Mouse (Mus musculus): ENCODE results near the gene Shc4.

Shc4 gene

DNA sequence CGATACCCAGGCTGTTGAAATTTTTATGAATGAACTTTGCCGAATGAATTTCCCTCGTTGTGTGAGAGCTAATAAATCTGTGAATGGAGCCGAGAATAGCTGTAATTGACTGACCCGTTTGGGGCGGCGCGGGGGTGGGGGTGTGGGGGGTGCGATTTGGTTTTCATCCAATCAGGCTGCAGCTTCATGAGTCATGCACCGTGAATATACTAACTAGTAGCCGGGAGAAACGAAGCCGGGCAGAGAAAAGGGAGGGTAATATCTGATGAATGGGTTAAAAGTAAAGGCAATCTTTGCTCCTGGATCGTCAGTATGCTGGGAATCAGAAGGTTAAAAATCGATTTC lies at the start of gene Shc4:
Gene Shc4 (minus strand): TSS at position 63 of the 345 bp plus-strand sequence.
- peaks cover 41% of the 10 kb centered on the region for H3K4me1 ChIP-seq (replicated peaks; ENCODE audit: low read depth, low read length)
- no peaks in the 10 kb centered on the region for H3K36me3 ChIP-seq (ENCODE audit: insufficient read depth, low read length)
- H3K27me3 ChIP-seq (ENCODE audit: insufficient read depth, low read length): peaks cover 89% of the 10 kb centered on the region
- no peaks in the 10 kb centered on the region for H3K9me3 ChIP-seq (ENCODE audit: low read length)
- peak within 1 kb of the TSS; percentile 72 for H3K4me3 ChIP-seq (replicated peaks; ENCODE audit: low read length)
- no peak for TF ChIP-seq CTCF (conservative IDR thresholded peaks at IDR 0.05; ENCODE audit: low read length)
- no peak for TF ChIP-seq NANOG (IDR thresholded peaks at IDR 0.05; ENCODE audit: borderline replicate concordance, low read length)
- no peak for TF ChIP-seq POU5F1 (IDR thresholded peaks at IDR 0.05; ENCODE audit: borderline replicate concordance, low read length)

- Histone ChIP-seq H3K4me1 (replicated peaks; ENCODE audit: low read depth, low read length) (no peaks in the 10 kb centered on the region), H3K27me3 (ENCODE audit: insufficient read depth, low read length) (no peaks in the 10 kb centered on the region), H3K36me3 (ENCODE audit: insufficient read depth, low read length) (peaks cover 57% of the 10 kb centered on the region), H3K9me3 (ENCODE audit: low read length) (no peaks in the 10 kb centered on the region), H3K4me3 (replicated peaks; ENCODE audit: low read length) (no peak overlapping the region)
- TF ChIP-seq NANOG (IDR thresholded peaks at IDR 0.05; ENCODE audit: borderline replicate concordance, low read length) (no peak), CTCF (conservative IDR thresholded peaks at IDR 0.05; ENCODE audit: low read length) (no peak), POU5F1 (IDR thresholded peaks at IDR 0.05; ENCODE audit: borderline replicate concordance, low read length) (no peak)
Observed at GRCm38 (mm10) chr2:125765029-125765428, 41.1 kb upstream of the Shc4 start.

DNA sequence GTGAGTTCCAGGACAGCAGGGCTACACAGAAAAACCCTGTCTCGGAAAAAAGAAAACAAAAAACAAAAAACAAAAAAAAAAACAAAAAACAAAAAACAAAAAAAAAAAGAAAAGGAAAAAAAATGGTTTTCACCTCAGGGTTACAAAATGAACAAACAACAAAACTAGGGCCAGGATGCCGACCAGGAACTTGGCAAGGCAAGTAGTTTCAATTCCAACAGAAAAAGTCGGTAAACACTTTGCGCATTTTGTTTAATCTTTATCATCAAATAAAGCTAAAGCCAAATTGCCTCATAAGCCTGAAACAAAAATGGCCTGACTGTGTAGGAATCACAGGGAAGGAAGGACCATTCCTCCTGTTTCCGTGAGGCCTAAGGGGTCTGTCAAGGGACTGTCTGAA lies 40.6 kb upstream of the Shc4 start:
- Histone ChIP-seq H3K36me3 (ENCODE audit: insufficient read depth, low read length) (peaks cover 56% of the 10 kb centered on the region), H3K27me3 (ENCODE audit: insufficient read depth, low read length) (no peaks in the 10 kb centered on the region), H3K9me3 (ENCODE audit: low read length) (no peaks in the 10 kb centered on the region), H3K4me1 (replicated peaks; ENCODE audit: low read depth, low read length) (no peaks in the 10 kb centered on the region), H3K4me3 (replicated peaks; ENCODE audit: low read length) (no peak overlapping the region)
- no peak for TF ChIP-seq CTCF (conservative IDR thresholded peaks at IDR 0.05; ENCODE audit: low read length)
- no peak for TF ChIP-seq NANOG (IDR thresholded peaks at IDR 0.05; ENCODE audit: borderline replicate concordance, low read length)
- no peak for TF ChIP-seq POU5F1 (IDR thresholded peaks at IDR 0.05; ENCODE audit: borderline replicate concordance, low read length)

- Histone ChIP-seq H3K36me3 (ENCODE audit: insufficient read depth, low read length) (peaks cover 75% of the 10 kb centered on the region), H3K27me3 (ENCODE audit: insufficient read depth, low read length) (no peaks in the 10 kb centered on the region)
- no peak for TF ChIP-seq POU5F1 (IDR thresholded peaks at IDR 0.05; ENCODE audit: borderline replicate concordance, low read length)
- TF ChIP-seq CTCF (conservative IDR thresholded peaks at IDR 0.05; ENCODE audit: low read length): no peak
- no peak for TF ChIP-seq NANOG (IDR thresholded peaks at IDR 0.05; ENCODE audit: borderline replicate concordance, low read length)
Observed at GRCm38 (mm10) chr2:125749330-125749729, 25.4 kb upstream of the Shc4 start.

GRCm38 (mm10) chr2:125739338-125739737 lies 15.4 kb upstream of the Shc4 start:
- H3K4me3 ChIP-seq (replicated peaks; ENCODE audit: low read length): no peak overlapping the region

More at GRCm38 (mm10) chr2:125749330-125749729, 25.4 kb upstream of the Shc4 start:
- Histone ChIP-seq H3K9me3 (ENCODE audit: low read length) (no peaks in the 10 kb centered on the region), H3K4me3 (replicated peaks; ENCODE audit: low read length) (no peak overlapping the region), H3K4me1 (replicated peaks; ENCODE audit: low read depth, low read length) (no peaks in the 10 kb centered on the region)

GRCm38 (mm10) chr2:125738718-125739117 lies 14.8 kb upstream of the Shc4 start:
- H3K9me3 ChIP-seq (ENCODE audit: low read length): no peaks in the 10 kb centered on the region
- H3K27me3 ChIP-seq (ENCODE audit: insufficient read depth, low read length): no peaks in the 10 kb centered on the region
- no peak overlapping the region for H3K4me3 ChIP-seq (replicated peaks; ENCODE audit: low read length)
- H3K36me3 ChIP-seq (ENCODE audit: insufficient read depth, low read length): peaks cover 32% of the 10 kb centered on the region
- TF ChIP-seq NANOG (IDR thresholded peaks at IDR 0.05; ENCODE audit: borderline replicate concordance, low read length) (no peak), CTCF (conservative IDR thresholded peaks at IDR 0.05; ENCODE audit: low read length) (no peak), POU5F1 (IDR thresholded peaks at IDR 0.05; ENCODE audit: borderline replicate concordance, low read length) (no peak)
- no peaks in the 10 kb centered on the region for H3K4me1 ChIP-seq (replicated peaks; ENCODE audit: low read depth, low read length)

More at GRCm38 (mm10) chr2:125739338-125739737, 15.4 kb upstream of the Shc4 start:
- Histone ChIP-seq H3K4me1 (replicated peaks; ENCODE audit: low read depth, low read length) (no peaks in the 10 kb centered on the region), H3K9me3 (ENCODE audit: low read length) (no peaks in the 10 kb centered on the region), H3K36me3 (ENCODE audit: insufficient read depth, low read length) (peaks cover 32% of the 10 kb centered on the region), H3K27me3 (ENCODE audit: insufficient read depth, low read length) (no peaks in the 10 kb centered on the region)
- TF ChIP-seq CTCF (conservative IDR thresholded peaks at IDR 0.05; ENCODE audit: low read length) (no peak), NANOG (IDR thresholded peaks at IDR 0.05; ENCODE audit: borderline replicate concordance, low read length) (no peak), POU5F1 (IDR thresholded peaks at IDR 0.05; ENCODE audit: borderline replicate concordance, low read length) (no peak)

DNA sequence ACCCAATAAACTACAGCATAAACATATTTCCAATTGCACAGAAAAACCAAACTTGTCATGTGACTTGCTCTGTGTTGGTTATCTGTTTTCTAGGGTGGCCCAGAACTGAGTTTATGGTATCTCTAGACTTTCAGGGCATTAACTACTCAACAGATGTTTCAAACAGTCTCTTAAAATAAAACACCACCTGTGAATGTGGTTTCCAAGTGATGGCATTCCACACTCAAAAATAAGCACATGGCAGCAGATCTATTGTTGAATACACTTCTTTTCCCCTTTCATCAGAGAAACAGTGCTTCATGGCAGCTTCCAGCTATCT lies 12.0 kb upstream of the Shc4 start:
- peaks cover 18% of the 10 kb centered on the region for H3K27me3 ChIP-seq (ENCODE audit: insufficient read depth, low read length)
- peaks cover 9% of the 10 kb centered on the region for H3K4me1 ChIP-seq (replicated peaks; ENCODE audit: low read depth, low read length)
- H3K4me3 ChIP-seq (replicated peaks; ENCODE audit: low read length): no peak overlapping the region
- peaks cover 22% of the 10 kb centered on the region for H3K36me3 ChIP-seq (ENCODE audit: insufficient read depth, low read length)
- TF ChIP-seq POU5F1 (IDR thresholded peaks at IDR 0.05; ENCODE audit: borderline replicate concordance, low read length) (no peak), CTCF (conservative IDR thresholded peaks at IDR 0.05; ENCODE audit: low read length) (no peak), NANOG (IDR thresholded peaks at IDR 0.05; ENCODE audit: borderline replicate concordance, low read length) (no peak)
- H3K9me3 ChIP-seq (ENCODE audit: low read length): no peaks in the 10 kb centered on the region

DNA sequence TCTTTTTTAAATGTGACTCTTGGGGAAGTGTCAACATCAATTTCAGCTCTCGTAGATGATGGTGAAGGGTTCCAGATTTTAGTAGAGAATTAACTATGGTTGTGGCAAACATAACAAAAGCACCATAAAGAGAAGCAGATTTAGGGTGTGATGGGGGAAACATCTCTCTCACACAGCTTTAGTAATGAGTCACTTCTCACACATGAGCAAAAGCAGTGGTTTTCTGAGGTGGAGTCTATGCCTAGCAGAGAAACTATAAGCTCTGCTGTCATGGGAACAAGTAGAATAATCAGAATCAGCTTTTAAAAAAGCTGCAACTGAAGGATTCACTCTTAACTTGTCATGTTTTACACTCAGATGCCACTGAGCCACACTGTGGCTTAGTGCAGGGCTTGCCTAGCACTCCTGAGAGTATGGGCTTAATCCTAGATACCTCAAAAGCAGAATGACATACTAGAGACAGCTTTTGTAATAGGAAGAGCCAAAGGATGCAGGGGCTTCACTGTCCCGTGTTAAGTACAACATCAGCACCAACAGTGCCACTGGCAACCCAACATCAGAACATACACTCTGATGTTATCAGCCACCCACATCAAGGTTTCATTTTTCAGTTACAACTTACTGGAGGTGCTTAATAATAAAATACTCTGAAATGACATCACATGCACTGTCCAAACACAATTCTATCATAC lies 11.5 kb upstream of the Shc4 start:
- Histone ChIP-seq H3K36me3 (ENCODE audit: insufficient read depth, low read length) (peaks cover 17% of the 10 kb centered on the region), H3K4me1 (replicated peaks; ENCODE audit: low read depth, low read length) (peaks cover 13% of the 10 kb centered on the region), H3K9me3 (ENCODE audit: low read length) (no peaks in the 10 kb centered on the region), H3K4me3 (replicated peaks; ENCODE audit: low read length) (no peak overlapping the region), H3K27me3 (ENCODE audit: insufficient read depth, low read length) (peaks cover 23% of the 10 kb centered on the region)
- TF ChIP-seq NANOG (IDR thresholded peaks at IDR 0.05; ENCODE audit: borderline replicate concordance, low read length): no peak
- no peak for TF ChIP-seq CTCF (conservative IDR thresholded peaks at IDR 0.05; ENCODE audit: low read length)
- TF ChIP-seq POU5F1 (IDR thresholded peaks at IDR 0.05; ENCODE audit: borderline replicate concordance, low read length): no peak

DNA sequence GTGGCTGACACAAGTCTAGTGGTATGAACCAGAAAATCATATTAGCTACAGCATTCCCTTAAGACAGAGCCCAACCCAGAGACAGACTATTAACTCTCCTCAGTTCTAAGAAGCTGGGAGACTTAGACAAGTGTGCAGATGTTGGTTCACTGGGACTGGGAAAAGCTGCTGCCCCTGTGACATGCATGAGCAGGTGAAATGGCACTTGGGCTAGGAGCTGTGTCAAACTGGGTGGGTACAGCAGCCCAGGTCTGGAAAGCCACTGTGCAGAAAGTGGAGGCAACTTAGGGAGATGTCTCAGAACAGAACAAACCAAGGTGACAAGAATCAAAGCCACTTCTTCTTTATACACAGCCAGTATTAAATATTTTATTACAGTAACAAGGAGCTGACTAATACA lies 10.8 kb upstream of the Shc4 start:
- peaks cover 11% of the 10 kb centered on the region for H3K36me3 ChIP-seq (ENCODE audit: insufficient read depth, low read length)
- H3K4me1 ChIP-seq (replicated peaks; ENCODE audit: low read depth, low read length): peaks cover 13% of the 10 kb centered on the region
- H3K4me3 ChIP-seq (replicated peaks; ENCODE audit: low read length): no peak overlapping the region
- TF ChIP-seq NANOG (IDR thresholded peaks at IDR 0.05; ENCODE audit: borderline replicate concordance, low read length) (no peak), CTCF (conservative IDR thresholded peaks at IDR 0.05; ENCODE audit: low read length) (no peak), POU5F1 (IDR thresholded peaks at IDR 0.05; ENCODE audit: borderline replicate concordance, low read length) (no peak)
- H3K9me3 ChIP-seq (ENCODE audit: low read length): no peaks in the 10 kb centered on the region
- H3K27me3 ChIP-seq (ENCODE audit: insufficient read depth, low read length): peaks cover 29% of the 10 kb centered on the region
